Mouse (Mus musculus): Measurements from ENCODE around the gene Batf.
A peak's percentile ranks its signal among the peaks of the same experiment; 100 is the strongest.

DNA sequence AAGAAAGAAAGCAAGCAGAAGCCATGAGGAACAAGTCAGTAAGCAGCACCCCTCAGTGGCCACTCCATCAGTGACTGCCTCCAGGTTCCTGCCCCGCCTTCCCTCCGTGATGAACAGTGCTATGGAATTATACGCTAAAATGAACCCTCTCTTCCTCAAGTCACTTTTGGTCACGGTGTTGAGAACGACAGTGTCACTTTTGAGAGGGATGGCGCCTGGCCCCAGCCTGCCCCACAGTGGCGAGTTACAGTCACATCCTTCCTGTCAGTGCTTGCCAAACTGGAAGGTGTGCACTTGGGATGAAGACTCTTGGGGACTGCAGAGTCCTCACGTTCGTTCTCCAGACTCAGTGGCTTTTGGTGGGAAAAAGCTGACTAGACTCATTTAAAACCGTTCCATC lies 39.1 kb upstream of the Batf start:
- TF ChIP-seq POLR2A (IDR thresholded peaks at IDR 0.05; ENCODE audit: control insufficient read depth in 1 of 2, insufficient read depth in 1 of 2, low read depth in 1 of 2, low read length in 2 of 2, poor library complexity in 1 of 2), result no peak
- no peak for TF ChIP-seq NRF1 (IDR thresholded peaks at IDR 0.05; ENCODE audit: insufficient read depth, low read depth, low read length, poor library complexity, severe bottlenecking)
- TF ChIP-seq ZC3H11A (IDR thresholded peaks at IDR 0.05; ENCODE audit: low read depth, low read length), result no peak
- TF ChIP-seq SIN3A (IDR thresholded peaks at IDR 0.05; ENCODE audit: low read length), result no peak
- no peak for TF ChIP-seq ELF1 (IDR thresholded peaks at IDR 0.05; ENCODE audit: low read depth, low read length)
- no peak for TF ChIP-seq GABPA (IDR thresholded peaks at IDR 0.05; ENCODE audit: low read depth, low read length)
- no peak for TF ChIP-seq MAX (IDR thresholded peaks at IDR 0.05; ENCODE audit: low read length)
- no peak for TF ChIP-seq USF1 (IDR thresholded peaks at IDR 0.05; ENCODE audit: low read depth, low read length)
- peak in 1 of 3 experiments; percentile 33; a peak in 2 of 6 replicates for TF ChIP-seq CTCF (IDR thresholded peaks at IDR 0.05 in 2 of 3, conservative IDR thresholded peaks at IDR 0.05 in 1 of 3; ENCODE audit: control insufficient read depth in 1 of 3, insufficient read depth in 1 of 3, low read depth in 2 of 3, low read length in 3 of 3, poor library complexity in 1 of 3, severe bottlenecking in 1 of 3)
- no peak for TF ChIP-seq POLR2AphosphoS5 (IDR thresholded peaks at IDR 0.05; ENCODE audit: borderline replicate concordance, low read depth, low read length)
- no peak for TF ChIP-seq MAZ (IDR thresholded peaks at IDR 0.05; ENCODE audit: low read depth, low read length)
- no peak for TF ChIP-seq E2F4 (IDR thresholded peaks at IDR 0.05; ENCODE audit: borderline replicate concordance, low read depth, low read length)
- no peak for TF ChIP-seq CHD1 (IDR thresholded peaks at IDR 0.05; ENCODE audit: low read depth, low read length)
- no peak for TF ChIP-seq MYC (IDR thresholded peaks at IDR 0.05; ENCODE audit: low read depth, low read length)
